Mouse (Mus musculus) spleen, postnatal 10 days (tissue): ENCODE data around the gene Vmn1r104.
"Not testable (repeated sequence)": the region's sequence is repeated elsewhere in the genome, so short reads cannot be mapped to it uniquely, and the experiment has no call there.

ENCODE experiments used
- DNase-seq, 2 experiments: peaks; one replicate each; pipeline ENCODE4 v3.0.0; 2021 to 2022; ENCODE audit warnings: low spot score in 2 of 2

Vmn1r104 gene

GRCm38 (mm10) chr7:20533537-20533936 is at the start of gene Vmn1r104:
Gene Vmn1r104 (plus strand): TSS chr7:20533837.
- DNase-seq, result not testable (repeated sequence)

- not testable (repeated sequence) for DNase-seq
Observed at GRCm38 (mm10) chr7:20510434-20510833, 23.2 kb upstream of the Vmn1r104 start, which contains the start of gene Vmn1r103. Gene Vmn1r103 (minus strand): TSS chr7:20510534.

- DNase-seq, result not testable (repeated sequence)
Observed at GRCm38 (mm10) chr7:20545657-20546056, 12.0 kb downstream of the Vmn1r104 start, which contains the start of gene Gm5726. Gene Gm5726 (minus strand): TSS chr7:20545757.

GRCm38 (mm10) chr7:20576141-20576540 is 42.5 kb downstream of the Vmn1r104 start, which contains the start of gene Gm4141:
Gene Gm4141 (minus strand): TSS chr7:20576241.
- DNase-seq, result not testable (repeated sequence)
